Mouse (Mus musculus) ES-E14 (cell line): ENCODE data around the gene Zfp410.

ENCODE experiments used
- CHD2 ChIP-seq: IDR thresholded peaks from 2 replicates; pipeline ENCODE4 v1.6.1; 2014; ENCODE audit warnings: mild to moderate bottlenecking, low read depth, low read length, inconsistent platforms
- HCFC1 ChIP-seq: IDR thresholded peaks from 2 replicates; pipeline ENCODE4 v1.6.1; 2012; ENCODE audit warnings: low read length, inconsistent platforms, borderline replicate concordance; ENCODE audit not compliant: insufficient read depth
- MAFK ChIP-seq: IDR thresholded peaks from 2 replicates; pipeline ENCODE4 v1.6.1; 2014; ENCODE audit warnings: mild to moderate bottlenecking, low read depth, low read length, inconsistent platforms; ENCODE audit not compliant: insufficient read depth
- ZC3H11A ChIP-seq: IDR thresholded peaks from 2 replicates; pipeline ENCODE4 v1.6.1; 2012; ENCODE audit warnings: low read depth, mild to moderate bottlenecking, inconsistent platforms, low read length, borderline replicate concordance
- ZNF384 ChIP-seq: IDR thresholded peaks from 2 replicates; pipeline ENCODE4 v1.6.1; 2012; ENCODE audit warnings: low read depth, low read length, inconsistent platforms

GRCm38 (mm10) chr12:84371647-84372046 lies 55.0 kb downstream of the Zfp410 start:
- TF ChIP-seq CHD2 (no peak), ZNF384 (no peak), MAFK (no peak), HCFC1 (no peak), ZC3H11A (no peak)
